Comparison of ENCODE assay signal across 17 mouse cellular contexts in genomic region chr1:172314911-172315310, GRCm38 (mm10). TPM values are rescaled to one million over a fixed set of nuclear protein-coding genes. Genes with fewer than 3 reads are reported as not detected.
DNase-seq lines count a peak whose midpoint lies in the region; ATAC-seq and TF ChIP-seq lines count a peak whose summit lies in the region.
"Had no signal": no experiment of that assay in that cellular context is flagged by ENCODE, and none has a peak within 500 bp of the region (broad histone marks: within the 10 kb centered on the region; RNA-seq: fewer than 3 reads in every experiment).

No protein-coding gene starts in this region.

- H3K27me3 ChIP-seq in forebrain, embryonic 10.5 days (ENCODE audit: poor library complexity, severe bottlenecking) = peaks cover 43% of the 10 kb centered on the region
- H3K27me3 ChIP-seq in hindbrain, embryonic 12.5 days = no peaks in the 10 kb centered on the region
- no peaks in the 10 kb centered on the region for H3K27me3 ChIP-seq in midbrain, postnatal 0 days (ENCODE audit: insufficient read depth, low read length)
- H3K27me3 ChIP-seq: liver, embryonic 12.5 days had no signal

- H3K9ac ChIP-seq in hindbrain, embryonic 12.5 days = 0 out of 2 replicates have a peak overlapping the region, but pooled peaks have one; percentile 23
- H3K9ac ChIP-seq in midbrain, postnatal 0 days (replicated peaks; ENCODE audit: low read length, poor library complexity, severe bottlenecking) = 0 out of 2 replicates have a peak overlapping the region, but pooled peaks have one; percentile 19
- H3K9ac ChIP-seq: liver, embryonic 12.5 days had no signal

- peak; percentile 57 for ATAC-seq in hindbrain, embryonic 12.5 days (ENCODE audit: low FRiP score)
- ATAC-seq in midbrain, postnatal 0 days (ENCODE audit: low FRiP score) = no peak
- ATAC-seq: CD4-positive, CD25-positive, alpha-beta regulatory T cell, adult 4 months; liver, embryonic 12.5 days had no signal

- peak overlapping the region; percentile 83 for H3K4me2 ChIP-seq in hindbrain, embryonic 12.5 days (replicated peaks)
- peak overlapping the region; percentile 5; the same call in 1 of the 2 replicates for H3K4me2 ChIP-seq in midbrain, postnatal 0 days (ENCODE audit: low read depth, low read length, poor library complexity, severe bottlenecking)
- H3K4me2 ChIP-seq: liver, embryonic 12.5 days had no signal

- peak overlapping the region; percentile 100 for H3K27ac ChIP-seq in layer of hippocampus, adult 2 months
- peak overlapping the region; percentile 91; the same call in 1 of the 2 replicates for H3K27ac ChIP-seq in forebrain, embryonic 10.5 days
- peak overlapping the region; percentile 88 for H3K27ac ChIP-seq in hindbrain, embryonic 12.5 days
- no peak overlapping the region for H3K27ac ChIP-seq in midbrain, postnatal 0 days (ENCODE audit: low read depth, low read length)
- H3K27ac ChIP-seq: liver, embryonic 12.5 days had no signal

- no peaks in the 10 kb centered on the region for H3K9me3 ChIP-seq in forebrain, embryonic 10.5 days
- H3K9me3 ChIP-seq in hindbrain, embryonic 12.5 days (replicated peaks) = no peaks in the 10 kb centered on the region
- H3K9me3 ChIP-seq in midbrain, postnatal 0 days (ENCODE audit: low read length) = no peaks in the 10 kb centered on the region
- H3K9me3 ChIP-seq: liver, embryonic 12.5 days had no signal

- peaks cover 43% of the 10 kb centered on the region for H3K36me3 ChIP-seq in forebrain, embryonic 10.5 days (replicated peaks)
- peaks cover 28% of the 10 kb centered on the region for H3K36me3 ChIP-seq in hindbrain, embryonic 12.5 days
- peaks cover 20% of the 10 kb centered on the region for H3K36me3 ChIP-seq in midbrain, postnatal 0 days (ENCODE audit: insufficient read depth, low read length)

- WGBS in forebrain, embryonic 10.5 days = 78% methylated on average over 3 of the region's 3 CpGs
- WGBS in hindbrain, embryonic 12.5 days = 36% methylated on average over 3 of the region's 3 CpGs
- WGBS in midbrain, postnatal 0 days = 18% methylated on average over 3 of the region's 3 CpGs

- peak in 1 of 2 experiments; percentile 33 for DNase-seq in layer of hippocampus, adult 2 months (ENCODE audit: low spot score in 2 of 2)
- DNase-seq in layer of hippocampus, adult 11-12 months (ENCODE audit: low spot score) = no peak
- no peak for DNase-seq in forebrain, embryonic 10.5 days (ENCODE audit: extremely low spot score, low spot score)
- DNase-seq in midbrain, postnatal 0 days (ENCODE audit: low spot score) = no peak
- no peak for DNase-seq in retina, postnatal 1 day
- DNase-seq in kidney, postnatal 10 days = no peak
- DNase-seq: adrenal gland, postnatal 14 days; kidney, adult 9 months; lung, postnatal 4 days; spleen, adult 18-20 months; thymus, adult 2 months had no signal

- H3K4me1 ChIP-seq in forebrain, embryonic 10.5 days = peaks cover 82% of the 10 kb centered on the region
- peaks cover 82% of the 10 kb centered on the region for H3K4me1 ChIP-seq in hindbrain, embryonic 12.5 days
- peaks cover 4% of the 10 kb centered on the region; the same call in 1 of the 2 replicates for H3K4me1 ChIP-seq in midbrain, postnatal 0 days (ENCODE audit: insufficient read depth, low read length)

- peak overlapping the region; percentile 93 for H3K4me3 ChIP-seq in layer of hippocampus, adult 2 months
- no peak overlapping the region for H3K4me3 ChIP-seq in forebrain, embryonic 10.5 days
- H3K4me3 ChIP-seq in hindbrain, embryonic 12.5 days = 0 out of 2 replicates have a peak overlapping the region, but pooled peaks have one; percentile 79
- H3K4me3 ChIP-seq in midbrain, postnatal 0 days (ENCODE audit: low read depth, low read length) = no peak overlapping the region
- H3K4me3 ChIP-seq: liver, embryonic 12.5 days had no signal

- TF ChIP-seq CTCF in layer of hippocampus, adult 2 months (conservative IDR thresholded peaks at IDR 0.05) = no peak
- no peak for TF ChIP-seq CTCF in midbrain, postnatal 0 days (IDR thresholded peaks at IDR 0.05)

RNA-seq across cellular contexts. Expression of gene Kcnj9, which starts 14.2 kb away (rescaled TPM):
- 10 to 100 TPM; 67.2 to 69.2 TPM for total RNA-seq in layer of hippocampus, adult 2 months (2021)
- polyA plus RNA-seq in forebrain, embryonic 10.5 days (2016; fragmentation: Nextera tagmentation; extraction: Ambion mirVana) = 0.17 and 0.43 TPM in 2 replicates
- 1.2 and 2.0 TPM in 2 replicates for polyA plus RNA-seq in hindbrain, embryonic 12.5 days (2016; fragmentation: Nextera tagmentation; extraction: Ambion mirVana)
- total RNA-seq in midbrain, postnatal 0 days (2014; rRNA removed) = 13.9 and 14.1 TPM in 2 replicates
- polyA plus RNA-seq in midbrain, postnatal 0 days (2015; fragmentation: Nextera tagmentation; extraction: Ambion mirVana) = 5.8 and 6.7 TPM in 2 replicates
- total RNA-seq: gastrocnemius, postnatal 4 days had no signal
- polyA plus RNA-seq: CD4-positive, CD25-positive, alpha-beta regulatory T cell, adult 4 months; heart, postnatal 0 days; liver, embryonic 12.5 days had no signal

RNA-seq across cellular contexts. Expression of gene Atp1a2, which starts 17.0 kb away (rescaled TPM):
- total RNA-seq in layer of hippocampus, adult 2 months (2021) = 100 to 1,000 TPM; 585 to 600 TPM
- 0.86 and 2.0 TPM in 2 replicates for polyA plus RNA-seq in forebrain, embryonic 10.5 days (2016; fragmentation: Nextera tagmentation; extraction: Ambion mirVana)
- polyA plus RNA-seq in hindbrain, embryonic 12.5 days (2016; fragmentation: Nextera tagmentation; extraction: Ambion mirVana) = 13.7 and 16.1 TPM in 2 replicates
- 398 and 409 TPM in 2 replicates for total RNA-seq in midbrain, postnatal 0 days (2014; rRNA removed)
- polyA plus RNA-seq in midbrain, postnatal 0 days (2015; fragmentation: Nextera tagmentation; extraction: Ambion mirVana) = 94.4 and 100 TPM in 2 replicates

RNA-seq across cellular contexts. Expression of gene Kcnj10, which starts 26.1 kb away (rescaled TPM):
- total RNA-seq in layer of hippocampus, adult 2 months (2021) = 10 to 100 TPM; 83.2 to 91.6 TPM
- 0.46 and 0.47 TPM in 2 replicates for polyA plus RNA-seq in forebrain, embryonic 10.5 days (2016; fragmentation: Nextera tagmentation; extraction: Ambion mirVana)
- polyA plus RNA-seq in hindbrain, embryonic 12.5 days (2016; fragmentation: Nextera tagmentation; extraction: Ambion mirVana) = 0.53 and 0.83 TPM in 2 replicates
- total RNA-seq in midbrain, postnatal 0 days (2014; rRNA removed) = 6.1 and 6.6 TPM in 2 replicates
- 3.6 and 3.9 TPM in 2 replicates for polyA plus RNA-seq in midbrain, postnatal 0 days (2015; fragmentation: Nextera tagmentation; extraction: Ambion mirVana)
- polyA plus RNA-seq: CD4-positive, CD25-positive, alpha-beta regulatory T cell, adult 4 months; heart, postnatal 0 days had no signal

RNA-seq across cellular contexts. Expression of gene Igsf8, which starts 53.5 kb away (rescaled TPM):
- total RNA-seq in layer of hippocampus, adult 2 months (2021) = 100 to 1,000 TPM; 255 to 257 TPM
- polyA plus RNA-seq in forebrain, embryonic 10.5 days (2016; fragmentation: Nextera tagmentation; extraction: Ambion mirVana) = 53.0 and 55.4 TPM in 2 replicates
- 147 and 159 TPM in 2 replicates for polyA plus RNA-seq in hindbrain, embryonic 12.5 days (2016; fragmentation: Nextera tagmentation; extraction: Ambion mirVana)
- total RNA-seq in midbrain, postnatal 0 days (2014; rRNA removed) = 114 and 115 TPM in 2 replicates
- polyA plus RNA-seq in midbrain, postnatal 0 days (2015; fragmentation: Nextera tagmentation; extraction: Ambion mirVana) = 79.6 and 88.8 TPM in 2 replicates

RNA-seq across cellular contexts. Expression of gene Atp1a4, which starts 56.7 kb away (rescaled TPM):
- not detected for total RNA-seq in layer of hippocampus, adult 2 months (2021)
- not detected in 2 replicates for polyA plus RNA-seq in forebrain, embryonic 10.5 days (2016; fragmentation: Nextera tagmentation; extraction: Ambion mirVana)
- not detected in 2 replicates for polyA plus RNA-seq in hindbrain, embryonic 12.5 days (2016; fragmentation: Nextera tagmentation; extraction: Ambion mirVana)
- 0.05 and 0.14 TPM in 2 replicates for total RNA-seq in midbrain, postnatal 0 days (2014; rRNA removed)
- 0.05 TPM in 1 of 2 replicates, not detected in the other for polyA plus RNA-seq in midbrain, postnatal 0 days (2015; fragmentation: Nextera tagmentation; extraction: Ambion mirVana)
- total RNA-seq: layer of hippocampus, postnatal 14 days had no signal
- polyA plus RNA-seq: CD4-positive, CD25-positive, alpha-beta regulatory T cell, adult 4 months; liver, embryonic 12.5 days had no signal

Comparison
In these comparisons a context has a peak if more than half of its experiments do, and no peak if none do; other contexts are left out.
1. H3K4me3 ChIP-seq: peak in layer of hippocampus, adult 2 months (single experiment) and hindbrain, embryonic 12.5 days (single experiment); none in forebrain, embryonic 10.5 days (single experiment) and midbrain, postnatal 0 days (single experiment).